Mouse (Mus musculus) heart, postnatal 0 days (tissue): ENCODE data around the gene Mbd3.

Source experiments
- CTCF ChIP-seq: IDR thresholded peaks from 2 replicates; pipeline ENCODE4 v1.5.1; 2016; ENCODE audit warnings: antibody characterized with exemption, control low read depth, low read depth
- EP300 ChIP-seq: IDR thresholded peaks from 2 replicates; pipeline ENCODE4 v1.6.1; 2016; ENCODE audit warnings: antibody characterized with exemption, low read depth

GRCm38 (mm10) chr10:80412656-80413541 lies 13.5 kb upstream of the Mbd3 start:
- no peak for TF ChIP-seq EP300
- no peak for TF ChIP-seq CTCF
